Mouse (Mus musculus) embryonic facial prominence, embryonic 11.5 days (tissue): ENCODE measurements around the gene Gm45062. TPM values are rescaled to one million over a fixed set of nuclear protein-coding genes. Genes with fewer than 3 reads are reported as not detected.

Experiments
- polyA plus RNA-seq: library from polyadenylated mRNA; unstranded; fragments of >200 nt; fragmentation: Nextera tagmentation; extraction: Ambion mirVana; gene quantifications from 2 replicates; pipeline ENCODE4 v1.2.1, GENCODE M21; 2014

Gm45062 gene
- polyA plus RNA-seq, 1 experiment from 2014 or later = 14.3 TPM

Other genes with a start within 250 kb of the Gm45062 start
- gene Col28a1, start 66.8 kb upstream of the Gm45062 start, polyA plus RNA-seq = 0.17 and 0.34 TPM in 2 replicates
- gene Mios, start 50.2 kb upstream of the Gm45062 start, polyA plus RNA-seq = 31.3 and 36.3 TPM in 2 replicates
- 208 and 228 TPM in 2 replicates for gene Rpa3, start 277 bp upstream of the Gm45062 start, polyA plus RNA-seq
- gene Umad1, start 162 bp upstream of the Gm45062 start, polyA plus RNA-seq = 19.7 and 22.6 TPM in 2 replicates